Mouse (Mus musculus): Measurements from ENCODE around the gene Ifitm6.
"Not testable (repeated sequence)": the region's sequence is repeated elsewhere in the genome, so short reads cannot be mapped to it uniquely, and the experiment has no call there.

Ifitm6 gene

GRCm38 (mm10) chr7:141017824-141018223, at the start of gene Ifitm6:
Gene Ifitm6 (minus strand): TSS chr7:141017924.
- DNase-seq (ENCODE audit: low read depth, low spot score), result not testable (repeated sequence)

DNA sequence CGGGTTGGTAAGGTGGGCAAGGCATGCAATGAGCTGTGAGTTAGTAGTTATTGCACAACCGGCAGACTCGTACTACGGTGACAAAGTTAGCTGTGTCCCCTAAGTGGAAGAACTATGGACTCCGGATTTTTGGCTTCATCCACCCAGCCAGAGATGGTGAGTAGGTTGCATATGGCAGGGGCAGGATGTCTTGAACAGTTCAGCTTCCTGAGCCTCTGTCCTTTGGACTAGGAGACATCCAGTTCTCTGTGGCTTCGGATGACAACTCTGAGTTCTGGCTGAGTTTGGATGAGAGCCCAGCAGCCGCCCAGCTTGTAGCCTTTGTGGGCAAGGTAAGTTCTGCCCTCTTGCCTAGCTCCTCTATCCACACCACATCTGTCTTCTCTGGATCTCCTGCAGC, 46.9 kb upstream of the Ifitm6 start:
- no peak for DNase-seq (ENCODE audit: low read depth, low spot score)

- DNase-seq (ENCODE audit: low read depth, low spot score), result peak; percentile 78
Observed at GRCm38 (mm10) chr7:141064175-141064574, 46.5 kb upstream of the Ifitm6 start.

DNA sequence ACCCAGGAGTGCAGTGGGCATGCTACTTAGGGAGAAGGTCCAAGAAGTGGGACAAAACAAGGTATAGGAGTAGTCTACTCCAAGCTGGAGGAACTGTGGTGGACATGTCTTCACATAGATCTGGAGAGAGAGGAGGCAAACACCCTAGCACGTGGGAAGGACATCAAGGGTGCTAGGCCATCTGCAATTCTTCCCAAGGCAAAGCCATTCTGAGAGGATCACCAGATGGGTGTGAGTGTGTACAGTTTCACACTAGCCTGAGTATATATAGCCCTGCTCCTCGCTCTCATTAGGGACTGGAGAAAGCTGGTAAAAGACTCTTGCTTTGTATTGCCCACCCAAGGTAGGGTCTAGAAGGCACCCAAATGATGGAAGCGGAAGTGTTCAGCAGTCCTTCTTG, 45.6 kb upstream of the Ifitm6 start:
- DNase-seq (ENCODE audit: low read depth, low spot score), result no peak

GRCm38 (mm10) chr7:141062525-141062924, 44.8 kb upstream of the Ifitm6 start:
- DNase-seq (ENCODE audit: low read depth, low spot score), result no peak

- peak; percentile 36 for DNase-seq (ENCODE audit: low read depth, low spot score)
Observed at GRCm38 (mm10) chr7:141061269-141061692, 43.6 kb upstream of the Ifitm6 start.

DNA sequence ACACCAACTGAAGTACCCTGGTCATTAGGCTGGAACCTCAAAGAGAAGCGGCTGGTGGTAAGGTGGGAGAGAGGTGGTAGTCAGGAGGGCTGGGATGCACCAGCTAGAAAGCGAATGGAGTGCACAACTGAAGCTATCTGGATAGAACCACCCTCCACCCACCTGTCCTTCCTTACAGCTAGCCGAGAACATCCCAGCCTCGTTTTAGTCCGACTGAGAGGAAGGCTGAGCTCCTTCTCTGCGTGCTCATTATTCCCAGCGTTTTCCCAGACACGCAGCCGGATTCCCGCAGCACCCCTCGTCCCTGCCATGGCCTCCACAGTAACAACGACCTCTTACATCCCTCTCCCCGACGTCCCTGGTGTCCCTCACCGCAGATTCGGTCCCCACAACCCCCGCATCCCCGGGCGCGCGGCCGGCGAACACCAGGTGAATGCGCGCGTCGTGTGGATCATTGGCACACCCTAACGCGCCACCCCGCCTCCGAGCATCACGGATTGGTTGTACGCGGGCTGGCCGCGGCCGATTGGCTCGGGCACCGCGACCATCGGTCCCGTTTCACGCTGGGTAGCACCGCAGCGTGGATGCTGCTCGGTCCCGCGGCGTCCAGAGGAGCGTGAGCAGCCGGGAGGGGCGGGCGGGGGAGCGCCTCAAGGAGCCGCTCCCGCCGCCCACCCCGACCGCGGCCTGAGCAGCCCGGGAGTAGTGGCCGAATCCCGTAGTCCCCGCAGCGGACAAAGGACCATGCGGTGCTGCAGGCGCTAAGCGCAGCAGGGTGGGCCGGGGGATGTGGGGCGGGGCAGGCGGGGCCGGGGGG, 42.9 kb upstream of the Ifitm6 start, which contains the start of gene B4galnt4:
B4galnt4 (plus strand) TSS at position 679 of the 817 bp plus-strand sequence.
- peak; percentile 88 for DNase-seq (ENCODE audit: low read depth, low spot score)

GRCm38 (mm10) chr7:141059929-141060328, 42.2 kb upstream of the Ifitm6 start:
- no peak for DNase-seq (ENCODE audit: low read depth, low spot score)

- no peak for DNase-seq (ENCODE audit: low read depth, low spot score)
Observed at GRCm38 (mm10) chr7:141058601-141059341, 41.0 kb upstream of the Ifitm6 start.

GRCm38 (mm10) chr7:141057541-141057940, 39.8 kb upstream of the Ifitm6 start:
- DNase-seq (ENCODE audit: low read depth, low spot score), result no peak

- DNase-seq (ENCODE audit: low read depth, low spot score), result peak; percentile 83
Observed at GRCm38 (mm10) chr7:141056976-141057375, 39.3 kb upstream of the Ifitm6 start.

DNA sequence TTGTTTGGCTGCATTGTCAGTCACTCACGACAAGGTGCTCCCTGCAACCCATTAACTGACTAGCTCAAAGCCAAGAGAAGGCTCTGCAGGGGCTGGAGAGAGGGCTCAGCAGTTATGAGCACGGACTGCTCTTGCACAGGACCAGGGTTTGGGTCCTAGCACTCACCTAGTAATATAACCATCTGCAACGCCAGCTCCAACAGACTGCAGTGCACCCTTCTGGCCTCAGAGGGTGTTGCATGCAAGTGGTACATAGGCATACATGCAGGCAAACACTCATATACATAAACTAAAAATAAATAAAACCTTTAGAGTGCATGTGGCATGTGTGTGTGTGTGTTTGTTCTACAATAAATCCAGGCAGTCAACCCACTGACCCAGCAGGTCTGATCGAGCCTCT, 38.1 kb upstream of the Ifitm6 start:
- DNase-seq (ENCODE audit: low read depth, low spot score), result peak; percentile 64

DNA sequence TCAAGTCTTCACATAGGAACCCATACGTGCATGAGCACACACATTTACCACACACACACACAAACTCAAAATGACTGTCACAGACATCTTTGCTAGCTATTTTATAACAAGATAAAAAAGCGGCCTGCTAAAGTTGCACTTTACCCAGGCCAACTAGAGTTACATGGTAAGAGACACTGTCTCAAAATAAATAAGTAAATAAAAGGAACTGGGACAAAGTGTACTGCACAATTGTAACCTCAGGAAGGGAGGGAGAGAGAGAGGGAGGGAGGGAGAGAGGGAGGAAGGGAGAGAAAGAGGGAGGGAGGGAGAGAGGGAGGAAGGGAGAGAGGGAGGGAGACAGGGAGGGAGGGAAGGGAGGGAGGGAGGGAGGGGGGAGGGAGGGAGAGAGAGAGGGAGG, 34.7 kb upstream of the Ifitm6 start:
- no peak for DNase-seq (ENCODE audit: low read depth, low spot score)

- DNase-seq (ENCODE audit: low read depth, low spot score), result no peak
Observed at GRCm38 (mm10) chr7:141052016-141052415, 34.3 kb upstream of the Ifitm6 start.

DNA sequence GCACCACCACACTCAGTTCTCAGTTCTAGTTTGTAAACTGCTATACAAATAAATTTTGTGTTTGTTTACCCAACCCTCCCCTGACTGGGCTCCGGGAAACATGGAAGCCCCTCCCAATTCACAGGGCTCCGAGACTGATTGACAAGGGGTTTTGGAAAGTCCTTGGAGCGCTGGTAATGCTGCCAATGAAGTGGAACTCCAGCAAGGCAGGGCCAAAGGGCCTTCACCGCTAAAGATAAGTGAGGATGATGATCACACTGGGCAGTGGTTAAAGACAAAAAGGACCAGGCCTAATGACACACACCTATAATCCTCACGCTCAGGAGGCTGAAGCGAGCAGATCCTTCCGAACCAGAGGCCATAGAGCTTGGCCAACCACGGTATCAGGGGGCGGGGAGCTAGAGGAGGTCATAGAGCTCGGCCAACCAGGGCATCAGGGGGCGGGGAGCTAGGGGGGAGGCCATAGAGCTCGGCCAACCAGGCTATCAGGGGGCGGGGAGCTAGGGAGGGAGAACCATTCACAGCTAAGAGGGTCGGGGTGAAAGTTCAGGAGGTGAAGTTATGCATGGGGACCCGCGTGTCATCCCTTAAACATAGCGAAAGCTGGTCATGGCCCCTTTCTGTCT, 33.4 kb upstream of the Ifitm6 start:
- DNase-seq (ENCODE audit: low read depth, low spot score), result peak; percentile 98

GRCm38 (mm10) chr7:141049326-141049725, 31.6 kb upstream of the Ifitm6 start:
- no peak for DNase-seq (ENCODE audit: low read depth, low spot score)

- DNase-seq (ENCODE audit: low read depth, low spot score), result peak; percentile 96
Observed at GRCm38 (mm10) chr7:141048226-141049218, 30.8 kb upstream of the Ifitm6 start.

DNA sequence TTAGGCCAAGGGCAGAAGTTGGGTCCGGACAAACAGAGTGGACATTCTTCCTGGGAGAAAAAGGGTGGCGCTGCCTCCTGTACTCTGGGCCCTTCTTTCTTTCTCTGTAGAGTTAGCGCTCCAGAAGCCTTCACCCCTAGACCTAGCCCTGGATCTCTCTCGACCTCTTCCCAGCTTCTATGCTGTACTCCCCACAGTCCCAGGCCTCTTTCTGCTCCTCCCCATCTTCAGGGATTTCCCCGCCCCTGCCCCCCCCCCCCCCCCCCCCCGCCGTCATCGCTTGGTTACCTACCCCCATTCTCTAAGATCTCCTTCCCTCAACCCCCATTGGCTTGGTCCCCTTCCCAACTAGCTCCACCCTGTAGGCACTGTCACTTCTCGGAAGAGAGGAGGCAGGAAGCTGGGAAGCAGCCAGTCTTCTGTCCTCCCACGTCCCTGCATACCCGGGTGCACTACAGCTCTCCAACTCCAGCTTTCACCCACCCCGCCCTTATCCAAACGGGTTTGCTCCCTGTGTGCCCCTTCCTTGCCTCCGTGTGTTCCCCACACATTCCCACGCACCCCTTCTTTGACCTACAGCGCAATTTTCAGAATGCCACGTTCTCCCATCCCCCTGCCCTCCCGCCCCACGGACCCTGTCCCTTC, 30.0 kb upstream of the Ifitm6 start:
- DNase-seq (ENCODE audit: low read depth, low spot score), result peak; percentile 98

- DNase-seq (ENCODE audit: low read depth, low spot score), result no peak
Observed at GRCm38 (mm10) chr7:141046931-141047580, 29.3 kb upstream of the Ifitm6 start.

DNA sequence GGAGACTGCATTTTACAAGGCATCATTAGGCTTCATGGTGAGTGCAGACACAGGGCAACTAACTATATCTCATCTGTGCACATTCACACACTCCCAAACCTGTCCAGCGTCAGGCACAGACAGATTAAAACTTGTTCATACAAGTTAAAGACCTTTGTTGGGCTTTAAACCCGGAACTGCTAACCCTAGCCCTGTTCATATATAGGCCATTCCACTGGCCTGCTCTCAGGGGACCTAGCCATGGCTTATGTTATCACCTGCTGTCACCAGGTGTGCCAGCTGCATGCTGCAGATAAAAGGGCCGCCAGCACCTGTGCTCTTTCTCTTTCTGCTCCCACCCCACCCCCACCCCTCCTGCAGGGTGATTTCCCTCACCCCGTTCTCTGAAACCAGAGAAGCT, 24.8 kb upstream of the Ifitm6 start:
- no peak for DNase-seq (ENCODE audit: low read depth, low spot score)
